Mouse (Mus musculus) pancreas, adult 10 weeks (tissue): ENCODE data around the gene Mns1. TPM values are rescaled to one million over a fixed set of nuclear protein-coding genes. Genes with fewer than 3 reads are reported as not detected.

ENCODE experiments used
- polyA plus RNA-seq: library from polyadenylated mRNA; stranded (reverse); fragments of 350-450 nt; fragmentation: Illumina TruSeq; extraction: RNeasy Lipid Tissue Mini Kit (QIAGEN cat#74804); gene quantifications from one replicate; pipeline ENCODE4 v1.2.3, GENCODE M21; 2015; ENCODE audit warnings: low read depth, low replicate concordance; ENCODE audit not compliant: insufficient read depth

Mns1 gene
- polyA plus RNA-seq = 0.59 TPM

DNA sequence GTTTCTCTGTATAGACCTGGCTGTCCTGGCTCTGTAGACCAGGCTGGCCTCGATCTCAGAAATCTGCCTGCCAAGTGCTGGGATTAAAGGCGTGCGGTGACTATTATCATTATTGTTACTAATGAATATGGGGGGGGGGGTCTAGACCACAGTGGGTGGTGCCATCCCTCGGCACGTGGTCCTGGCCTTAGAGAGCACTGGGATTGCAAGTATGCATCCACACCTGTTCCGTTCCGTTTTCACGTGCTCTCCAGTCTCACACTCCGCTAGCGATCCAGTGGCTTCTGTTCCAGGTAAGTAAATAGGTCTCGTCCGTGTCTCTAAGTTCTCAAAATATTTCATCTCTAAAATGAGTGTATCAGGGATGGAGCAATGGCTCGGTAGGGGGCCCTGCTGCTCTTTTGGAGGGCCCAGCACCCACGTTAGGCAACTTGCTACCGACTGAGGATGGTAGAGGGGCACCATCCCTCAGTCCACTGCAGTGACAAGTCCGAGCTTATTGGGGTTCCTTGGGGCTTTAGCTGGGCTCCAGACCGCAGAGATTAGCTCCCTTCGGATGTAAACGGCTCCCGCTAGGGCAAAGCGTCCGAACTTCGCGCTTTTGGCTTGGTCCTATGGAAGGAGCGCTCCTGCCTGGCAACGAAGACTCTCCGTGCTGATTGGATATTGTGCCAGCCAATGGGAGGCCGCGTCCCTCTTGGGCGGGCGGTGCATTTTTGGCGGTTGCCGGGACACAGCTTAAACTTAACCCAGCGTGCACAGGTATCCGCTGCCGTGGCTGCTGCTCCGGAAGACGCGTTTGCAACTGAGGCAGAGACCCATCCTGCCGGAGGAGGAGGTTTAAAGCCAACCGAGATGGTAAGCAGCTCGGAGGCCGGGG, at the start of gene Mns1:
TSS of gene Mns1 (plus strand) at position 190 of the 880 bp plus-strand sequence.

GRCm38 (mm10) chr9:72492194-72492565, 54.4 kb downstream of the Mns1 start, which contains the start of gene Tex9:
TSS of gene Tex9 (minus strand) at chr9:72492212.

Other genes with a start within 250 kb of the Mns1 start
- gene Zfp280d, start 163.2 kb upstream of the Mns1 start, polyA plus RNA-seq = 10.0 TPM
- gene Tex9, start 54.2 kb downstream of the Mns1 start, polyA plus RNA-seq = 2.3 TPM
- 2.5 TPM for gene Rfx7, start 94.2 kb downstream of the Mns1 start, polyA plus RNA-seq
- 88.2 TPM for gene Nedd4, start 224.3 kb downstream of the Mns1 start, polyA plus RNA-seq